Mouse (Mus musculus): ENCODE results near the gene Rhbdd3.
"Not testable (repeated sequence)": the region's sequence is repeated elsewhere in the genome, so short reads cannot be mapped to it uniquely, and the experiment has no call there.

Gene Rhbdd3

GRCm38 (mm10) chr11:5065056-5065821 is 33.5 kb upstream of the Rhbdd3 start, which contains the start of gene Gas2l1:
Gene Gas2l1 (minus strand): TSS chr11:5065327.
- peak; percentile 91 for DNase-seq

- DNase-seq = no peak
These were observed 31.7 kb upstream of the Rhbdd3 start for GRCm38 (mm10) chr11:5067063-5067462.

GRCm38 (mm10) chr11:5068126-5068971 is 30.4 kb upstream of the Rhbdd3 start:
- peak; percentile 26 for DNase-seq

GRCm38 (mm10) chr11:5074882-5075281 is 23.8 kb upstream of the Rhbdd3 start:
- peak; percentile 37 for DNase-seq

GRCm38 (mm10) chr11:5075760-5076159 is 23.0 kb upstream of the Rhbdd3 start:
- DNase-seq = no peak

GRCm38 (mm10) chr11:5076843-5077242 is 21.9 kb upstream of the Rhbdd3 start:
- not testable (repeated sequence) for DNase-seq

- no peak for DNase-seq
These were observed 9.6 kb upstream of the Rhbdd3 start for GRCm38 (mm10) chr11:5089147-5089546.

- no peak for DNase-seq
These were observed 7.0 kb upstream of the Rhbdd3 start for GRCm38 (mm10) chr11:5091706-5092105.

GRCm38 (mm10) chr11:5095877-5096276 is 2.8 kb upstream of the Rhbdd3 start:
- no peak for DNase-seq

- no peak for DNase-seq
These were observed 2.2 kb upstream of the Rhbdd3 start for GRCm38 (mm10) chr11:5096480-5097020.

GRCm38 (mm10) chr11:5098035-5098735 is 541 bp upstream of the Rhbdd3 start:
- peak; percentile 35 for DNase-seq

GRCm38 (mm10) chr11:5099576-5100183 is 954 bp downstream of the Rhbdd3 start:
- peak; percentile 85 for DNase-seq

- DNase-seq = no peak
These were observed 1.6 kb downstream of the Rhbdd3 start for GRCm38 (mm10) chr11:5100283-5100682.

- DNase-seq = no peak
These were observed 2.1 kb downstream of the Rhbdd3 start for GRCm38 (mm10) chr11:5100801-5101200.

GRCm38 (mm10) chr11:5101641-5102040 is 2.9 kb downstream of the Rhbdd3 start:
- DNase-seq = no peak

GRCm38 (mm10) chr11:5102384-5102783 is 3.7 kb downstream of the Rhbdd3 start:
- DNase-seq = no peak

GRCm38 (mm10) chr11:5103986-5104509 is 5.3 kb downstream of the Rhbdd3 start:
- DNase-seq = no peak

GRCm38 (mm10) chr11:5109441-5109840 is 10.7 kb downstream of the Rhbdd3 start:
- no peak for DNase-seq

GRCm38 (mm10) chr11:5113645-5114044 is 14.9 kb downstream of the Rhbdd3 start:
- DNase-seq = no peak

GRCm38 (mm10) chr11:5114931-5115581 is 16.3 kb downstream of the Rhbdd3 start:
- DNase-seq = peak; percentile 95

- DNase-seq = no peak
These were observed 27.0 kb downstream of the Rhbdd3 start for GRCm38 (mm10) chr11:5125713-5126112.

- no peak for DNase-seq
These were observed 30.3 kb downstream of the Rhbdd3 start for GRCm38 (mm10) chr11:5129035-5129480.

Measured in lung, postnatal 14 days (tissue).